Mouse (Mus musculus) yolk sac, embryonic 10.5 days (tissue): Measurements from ENCODE around the gene Trmt44.

ENCODE experiments used
- DNase-seq: peaks from one replicate; pipeline ENCODE4 v3.0.0-alpha.2; 2017; ENCODE audit warnings: low spot score

The Trmt44 gene

GRCm38 (mm10) chr5:35574653-35575599 is at the start of gene Trmt44:
TSS of gene Trmt44 (minus strand) at chr5:35575070.
- DNase-seq, result peak; percentile 88

GRCm38 (mm10) chr5:35623831-35624230 is 49.0 kb upstream of the Trmt44 start:
- no peak for DNase-seq

- no peak for DNase-seq
These were observed 46.2 kb upstream of the Trmt44 start for GRCm38 (mm10) chr5:35621114-35621513.

GRCm38 (mm10) chr5:35616943-35617342 is 42.1 kb upstream of the Trmt44 start:
- peak; percentile 48 for DNase-seq

- DNase-seq, result no peak
These were observed 37.9 kb upstream of the Trmt44 start for GRCm38 (mm10) chr5:35612722-35613121.

- DNase-seq, result no peak
These were observed 37.0 kb upstream of the Trmt44 start for GRCm38 (mm10) chr5:35611900-35612299.

- DNase-seq, result no peak
These were observed 36.3 kb upstream of the Trmt44 start for GRCm38 (mm10) chr5:35611170-35611569.

- DNase-seq, result no peak
These were observed 35.5 kb upstream of the Trmt44 start for GRCm38 (mm10) chr5:35610381-35610780.

GRCm38 (mm10) chr5:35609971-35610370 is 35.1 kb upstream of the Trmt44 start:
- DNase-seq, result no peak

- peak; percentile 17 for DNase-seq
These were observed 34.5 kb upstream of the Trmt44 start for GRCm38 (mm10) chr5:35609381-35609780.

- no peak for DNase-seq
These were observed 33.7 kb upstream of the Trmt44 start for GRCm38 (mm10) chr5:35608559-35608958.

- no peak for DNase-seq
These were observed 32.9 kb upstream of the Trmt44 start for GRCm38 (mm10) chr5:35607784-35608183.

GRCm38 (mm10) chr5:35606800-35607199 is 31.9 kb upstream of the Trmt44 start:
- no peak for DNase-seq

GRCm38 (mm10) chr5:35605355-35605754 is 30.5 kb upstream of the Trmt44 start:
- no peak for DNase-seq

GRCm38 (mm10) chr5:35601526-35601925 is 26.7 kb upstream of the Trmt44 start:
- DNase-seq, result no peak

GRCm38 (mm10) chr5:35600233-35600632 is 25.4 kb upstream of the Trmt44 start:
- no peak for DNase-seq

- no peak for DNase-seq
These were observed 21.6 kb upstream of the Trmt44 start for GRCm38 (mm10) chr5:35596169-35597160.

GRCm38 (mm10) chr5:35595706-35596105 is 20.8 kb upstream of the Trmt44 start:
- peak; percentile 64 for DNase-seq

- DNase-seq, result no peak
These were observed 19.9 kb upstream of the Trmt44 start for GRCm38 (mm10) chr5:35594768-35595167.

- no peak for DNase-seq
These were observed 18.4 kb upstream of the Trmt44 start for GRCm38 (mm10) chr5:35593272-35593671.

- no peak for DNase-seq
These were observed 18.0 kb upstream of the Trmt44 start for GRCm38 (mm10) chr5:35592824-35593223.

GRCm38 (mm10) chr5:35592081-35592736 is 17.3 kb upstream of the Trmt44 start:
- no peak for DNase-seq
